Mouse (Mus musculus) forebrain, embryonic 10.5 days (tissue): ENCODE results near the gene Rin1. TPM values are rescaled to one million over a fixed set of nuclear protein-coding genes. Genes with fewer than 3 reads are reported as not detected.
A peak's percentile ranks its signal among the peaks of the same experiment; 100 is the strongest.
"Not testable (repeated sequence)": the region's sequence is repeated elsewhere in the genome, so short reads cannot be mapped to it uniquely, and the experiment has no call there.

Experiments used
- DNase-seq: peaks from one replicate; pipeline ENCODE4 v3.0.0-alpha.2; 2017; ENCODE audit warnings: low spot score; ENCODE audit errors: extremely low spot score
- H3K27ac ChIP-seq: fragments of 300-500 bp; sonication (generic); 2 replicates; pipeline ENCODE4 v1.5.1; 2016; ENCODE audit warnings: mild to moderate bottlenecking
- H3K27me3 ChIP-seq: fragments of 300-500 bp; sonication (generic); 2 replicates; pipeline ENCODE4 v1.6.1; 2016; ENCODE audit warnings: mild to moderate bottlenecking; ENCODE audit not compliant: poor library complexity, severe bottlenecking
- H3K36me3 ChIP-seq: fragments of 300-500 bp; sonication (generic); replicated peaks from 2 replicates; pipeline ENCODE4 v1.6.1; 2016; ENCODE audit warnings: mild to moderate bottlenecking, moderate library complexity
- H3K4me1 ChIP-seq: fragments of 300-500 bp; sonication (generic); 2 replicates; pipeline ENCODE4 v1.6.1; 2016
- H3K4me3 ChIP-seq: fragments of 300-500 bp; sonication (generic); 2 replicates; pipeline ENCODE4 v1.5.1; 2016; ENCODE audit warnings: mild to moderate bottlenecking, moderate library complexity
- H3K9me3 ChIP-seq: fragments of 300-500 bp; sonication (generic); 2 replicates; pipeline ENCODE4 v1.6.1; 2016; ENCODE audit warnings: mild to moderate bottlenecking, moderate library complexity
- WGBS: fragments of 180-500 bp; shearing (Covaris S2); methylation state at CpG from one replicate; pipeline ENCODE4 v1.1.7; 2016; 5-methylcytosine and 5-hydroxymethylcytosine counted together
- polyA plus RNA-seq: library from polyadenylated mRNA; unstranded; fragments of >200 nt; fragmentation: Nextera tagmentation; extraction: Ambion mirVana; gene quantifications from 2 replicates; pipeline ENCODE4 v1.2.1, GENCODE M21; 2016

Rin1 gene
- polyA plus RNA-seq: 2.7 and 3.7 TPM in 2 replicates

DNA sequence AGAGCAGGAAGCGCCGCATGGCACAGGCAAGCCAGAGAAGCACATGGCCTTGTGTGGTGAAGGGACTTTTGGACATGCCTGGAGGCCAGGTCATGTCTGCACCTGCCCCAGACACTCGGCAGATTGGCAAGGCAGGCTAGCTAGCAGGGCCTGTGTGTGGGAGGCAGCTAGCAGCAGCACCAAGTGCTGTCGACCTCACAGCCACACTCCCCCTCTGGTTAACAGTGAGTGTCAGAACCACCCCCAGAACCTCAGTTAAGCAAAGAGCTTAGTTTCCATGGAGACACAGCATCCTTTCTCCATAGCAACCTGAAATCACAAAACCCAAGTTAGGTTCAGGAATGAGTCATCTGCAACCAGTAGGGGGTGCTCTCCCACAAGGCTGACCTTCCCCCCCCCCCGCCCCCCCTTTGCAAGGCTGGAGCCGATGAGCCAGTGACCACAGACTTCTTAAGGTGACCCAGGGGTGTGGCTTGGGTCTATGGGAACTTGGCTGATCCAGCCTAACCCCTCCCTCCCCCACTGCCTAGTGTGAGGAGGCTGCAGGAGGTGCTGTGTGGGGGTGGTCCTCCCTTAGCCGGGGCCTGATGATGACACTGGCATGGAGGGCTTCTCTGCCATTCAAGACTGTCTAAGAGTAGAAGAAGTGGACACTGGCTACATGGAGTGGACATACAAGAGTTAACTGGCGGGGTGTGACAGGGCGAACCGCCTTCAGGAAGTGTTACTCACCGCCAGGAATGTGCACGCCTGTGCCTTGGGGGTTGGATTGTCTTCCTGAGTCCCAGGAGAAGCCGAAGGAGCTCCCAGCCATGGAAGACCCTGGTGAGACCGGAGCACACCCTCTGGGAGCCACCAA lies at the start of gene Rin1:
Rin1 (plus strand) TSS at position 435 of the 859 bp plus-strand sequence.
- Histone ChIP-seq H3K4me1 (peaks cover 43% of the 10 kb centered on the region), H3K9me3 (no peaks in the 10 kb centered on the region), H3K4me3 (peak within 1 kb of the TSS; percentile 37), H3K27me3 (peaks cover 46% of the 10 kb centered on the region), H3K27ac (peak within 1 kb of the TSS; percentile 69), H3K36me3 (peaks cover 46% of the 10 kb centered on the region)
- DNase-seq: peak; percentile 66
- WGBS: 15% methylated on average over 14 of the region's 14 CpGs

DNA sequence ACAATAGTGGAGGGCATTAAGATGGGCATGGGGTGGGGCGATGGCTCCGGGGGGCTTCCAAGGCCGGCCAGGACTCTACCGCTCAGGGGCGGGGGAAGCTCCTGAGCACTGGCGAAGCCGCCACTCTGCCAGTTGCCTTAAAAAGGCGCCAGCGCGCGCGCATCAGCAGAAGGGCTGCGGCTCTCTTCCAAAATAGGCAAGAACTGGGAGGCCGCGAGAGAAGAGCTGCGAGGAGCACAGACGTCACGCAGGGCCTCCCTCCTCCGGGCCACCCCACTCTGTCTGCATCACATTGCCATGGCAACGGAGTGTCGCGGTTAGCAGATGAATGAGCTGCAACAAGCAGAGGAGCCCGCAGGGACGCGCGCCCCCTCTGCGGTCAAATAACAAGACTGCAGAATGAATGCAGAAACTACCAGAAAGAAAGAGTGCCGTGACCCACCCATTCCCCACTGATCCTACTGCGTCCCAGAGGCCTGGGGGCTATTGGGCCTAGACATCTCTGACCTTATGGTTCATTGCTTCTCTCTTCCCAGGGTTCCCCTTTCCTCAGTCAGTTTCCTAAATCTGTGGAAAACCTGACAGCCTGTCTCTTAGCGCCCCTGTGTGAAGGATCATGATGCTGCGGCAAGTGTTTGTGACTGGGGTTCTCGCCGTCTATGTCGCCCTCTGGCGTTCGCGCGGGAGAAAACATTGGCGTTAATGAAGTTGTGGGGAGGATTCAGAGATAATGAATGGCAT lies 48.4 kb upstream of the Rin1 start:
- Histone ChIP-seq H3K4me1 (peaks cover 16% of the 10 kb centered on the region), H3K36me3 (no peaks in the 10 kb centered on the region), H3K27me3 (peaks cover 30% of the 10 kb centered on the region), H3K4me3 (peak overlapping the region; percentile 54), H3K27ac (peak overlapping the region; percentile 73), H3K9me3 (peaks cover 6% of the 10 kb centered on the region)
- DNase-seq: peak; percentile 88
- WGBS: under 1% methylated on average over 39 of the region's 39 CpGs

DNA sequence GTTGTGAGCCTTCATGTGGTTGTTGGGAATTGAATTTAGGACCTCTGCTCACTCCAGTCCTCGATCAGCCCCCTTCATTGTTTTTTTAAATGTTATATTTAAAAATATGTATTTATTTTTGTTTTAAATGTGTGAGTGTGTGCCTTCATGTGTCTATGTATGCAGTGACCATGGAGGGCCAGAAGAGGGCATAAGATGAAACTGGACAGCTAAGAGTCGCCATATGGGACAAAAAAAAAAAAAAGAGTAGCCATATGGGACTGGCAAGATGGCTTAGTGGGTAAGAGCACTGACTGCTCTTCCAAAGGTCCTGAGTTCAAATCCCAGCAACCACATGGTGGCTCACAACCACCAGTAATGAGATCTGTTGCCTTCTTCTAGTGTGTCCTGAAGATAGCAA lies 46.6 kb upstream of the Rin1 start:
- H3K9me3 ChIP-seq, H3K36me3 ChIP-seq, H3K4me3 ChIP-seq, H3K27ac ChIP-seq, DNase-seq: not testable (repeated sequence)
- 67% methylated on average over 2 of the region's 2 CpGs for WGBS
- Histone ChIP-seq H3K27me3 (peaks cover 30% of the 10 kb centered on the region), H3K4me1 (peaks cover 16% of the 10 kb centered on the region)

DNA sequence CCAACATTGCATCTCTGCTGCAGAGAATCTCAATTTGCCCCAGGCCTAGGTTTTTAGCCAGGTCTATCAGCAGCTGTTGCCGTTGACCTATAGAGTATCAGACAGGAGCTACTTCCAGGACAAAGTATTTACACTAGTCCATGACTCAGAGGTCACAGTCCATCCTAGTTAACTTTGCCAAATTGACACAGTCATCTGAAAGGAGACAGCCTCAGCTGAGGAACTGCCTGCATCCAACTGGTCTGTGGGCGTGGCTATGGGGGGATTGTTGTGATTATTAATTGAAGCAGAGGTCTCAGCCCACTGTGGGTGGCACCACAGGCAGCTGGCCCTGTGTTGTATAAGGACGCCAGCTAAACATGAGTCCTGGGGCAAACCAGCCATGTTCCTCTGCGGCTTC lies 45.4 kb upstream of the Rin1 start:
- H3K27ac ChIP-seq: no peak overlapping the region
- H3K27me3 ChIP-seq: peaks cover 17% of the 10 kb centered on the region
- no peaks in the 10 kb centered on the region for H3K36me3 ChIP-seq
- H3K4me3 ChIP-seq: no peak overlapping the region
- peaks cover 16% of the 10 kb centered on the region for H3K4me1 ChIP-seq
- H3K9me3 ChIP-seq: peaks cover 10% of the 10 kb centered on the region
- 74% methylated on average over 4 of the region's 4 CpGs for WGBS
- DNase-seq: no peak

DNA sequence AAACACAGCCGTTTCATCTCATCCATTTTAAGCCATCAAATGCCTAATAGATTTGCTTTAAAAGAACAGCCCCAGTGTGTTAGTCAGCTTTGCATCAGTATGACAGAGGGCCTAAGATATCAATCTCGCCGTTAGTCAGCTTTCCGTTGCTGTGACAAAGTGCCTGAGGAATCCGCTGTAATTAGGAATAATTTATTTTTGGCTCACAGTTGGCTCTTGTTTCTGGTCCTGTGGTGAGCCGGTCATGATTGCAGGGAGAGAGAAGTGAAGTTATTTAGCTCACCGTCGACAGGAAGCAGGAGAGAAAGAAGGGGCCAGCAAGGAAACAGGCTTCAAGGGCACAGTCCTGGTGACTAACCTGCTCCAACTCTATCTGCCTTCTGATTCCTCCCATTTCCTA lies 37.1 kb upstream of the Rin1 start:
- no peak overlapping the region for H3K4me3 ChIP-seq
- no peaks in the 10 kb centered on the region for H3K27me3 ChIP-seq
- peaks cover 9% of the 10 kb centered on the region for H3K4me1 ChIP-seq
- WGBS: 84% methylated on average over 8 of the region's 8 CpGs
- H3K27ac ChIP-seq: no peak overlapping the region
- no peak for DNase-seq
- no peaks in the 10 kb centered on the region for H3K9me3 ChIP-seq
- no peaks in the 10 kb centered on the region for H3K36me3 ChIP-seq

DNA sequence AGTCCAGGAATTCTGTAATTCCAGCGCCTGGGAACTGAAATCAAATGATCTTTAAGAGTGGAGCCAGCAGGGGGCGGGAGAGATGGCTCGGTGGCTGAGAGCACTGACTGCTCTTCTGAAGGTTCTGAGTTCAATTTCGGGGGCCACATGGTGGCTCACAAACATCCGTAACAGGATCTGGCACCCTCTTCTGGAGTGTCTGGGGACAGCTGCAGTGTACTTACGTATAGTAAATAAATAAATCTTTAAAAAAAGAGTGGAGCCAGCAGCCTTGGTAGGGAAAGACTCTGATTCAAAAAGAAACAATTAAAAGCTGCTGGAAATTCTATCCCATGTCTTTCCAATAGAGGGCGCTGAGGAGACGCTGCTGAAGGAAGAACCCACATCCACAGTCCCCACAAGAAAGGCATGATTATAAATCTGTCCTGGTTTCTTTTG lies 35.3 kb upstream of the Rin1 start:
- H3K9me3 ChIP-seq: no peaks in the 10 kb centered on the region
- H3K36me3 ChIP-seq: no peaks in the 10 kb centered on the region
- H3K27ac ChIP-seq: no peak overlapping the region
- DNase-seq: no peak
- no peaks in the 10 kb centered on the region for H3K27me3 ChIP-seq
- peaks cover 9% of the 10 kb centered on the region for H3K4me1 ChIP-seq
- H3K4me3 ChIP-seq: no peak overlapping the region
- 18% methylated on average over 8 of the region's 8 CpGs for WGBS

DNA sequence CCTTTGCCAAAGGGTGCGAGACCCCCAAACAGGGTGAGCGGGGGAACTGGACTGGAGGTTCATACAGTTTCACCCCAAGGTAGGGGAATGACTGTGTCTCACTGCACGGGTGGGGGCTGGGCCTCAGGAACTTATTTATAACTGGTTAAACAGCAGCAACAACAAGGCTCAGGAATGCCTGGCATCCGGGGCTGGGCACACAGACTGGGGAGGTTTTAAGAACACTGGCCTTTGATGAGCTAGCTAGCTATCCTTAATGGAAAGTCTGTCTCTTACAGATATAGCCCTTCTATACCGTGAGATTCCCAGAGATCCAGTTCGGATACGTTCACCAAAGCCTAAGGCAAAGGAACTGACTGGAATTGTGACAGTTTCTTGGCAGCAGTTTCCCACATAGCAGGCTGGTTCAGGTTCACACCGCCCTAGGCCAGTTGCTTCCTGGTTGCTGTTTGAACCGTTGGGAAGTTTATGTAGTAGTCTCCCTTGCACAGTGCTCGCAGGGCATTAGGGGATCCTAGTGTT lies 34.0 kb upstream of the Rin1 start:
- no peak for DNase-seq
- Histone ChIP-seq H3K36me3 (no peaks in the 10 kb centered on the region), H3K4me1 (peaks cover 9% of the 10 kb centered on the region), H3K4me3 (peak overlapping the region; percentile 19; the same call in 1 of the 2 replicates), H3K27ac (no peak overlapping the region), H3K9me3 (no peaks in the 10 kb centered on the region), H3K27me3 (no peaks in the 10 kb centered on the region)
- 56% methylated on average over 10 of the region's 10 CpGs for WGBS

DNA sequence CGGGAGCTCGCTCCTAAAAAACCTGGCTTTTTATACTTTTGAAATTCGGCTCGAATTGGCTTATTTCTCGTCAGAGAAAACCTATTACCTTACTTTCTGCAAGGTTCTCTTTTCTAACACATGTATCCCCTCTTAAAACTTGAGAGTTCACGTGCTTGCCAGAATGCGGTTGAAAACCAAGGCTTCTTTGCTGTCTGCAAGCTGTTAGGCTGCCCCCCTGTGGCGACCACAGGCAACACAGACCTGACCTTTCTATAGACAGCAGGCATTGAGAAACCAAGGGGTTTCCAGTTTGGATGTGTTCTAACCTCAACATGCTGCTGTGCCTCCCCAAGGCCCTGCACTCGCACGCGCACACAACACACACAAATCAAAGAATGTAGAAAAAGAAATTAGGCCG lies 33.5 kb upstream of the Rin1 start:
- H3K4me3 ChIP-seq: peak overlapping the region; percentile 19
- DNase-seq: peak; percentile 69
- WGBS: 24% methylated on average over 12 of the region's 12 CpGs
- no peak overlapping the region for H3K27ac ChIP-seq
- H3K36me3 ChIP-seq: no peaks in the 10 kb centered on the region
- no peaks in the 10 kb centered on the region for H3K27me3 ChIP-seq
- no peaks in the 10 kb centered on the region for H3K9me3 ChIP-seq
- H3K4me1 ChIP-seq: peaks cover 9% of the 10 kb centered on the region

DNA sequence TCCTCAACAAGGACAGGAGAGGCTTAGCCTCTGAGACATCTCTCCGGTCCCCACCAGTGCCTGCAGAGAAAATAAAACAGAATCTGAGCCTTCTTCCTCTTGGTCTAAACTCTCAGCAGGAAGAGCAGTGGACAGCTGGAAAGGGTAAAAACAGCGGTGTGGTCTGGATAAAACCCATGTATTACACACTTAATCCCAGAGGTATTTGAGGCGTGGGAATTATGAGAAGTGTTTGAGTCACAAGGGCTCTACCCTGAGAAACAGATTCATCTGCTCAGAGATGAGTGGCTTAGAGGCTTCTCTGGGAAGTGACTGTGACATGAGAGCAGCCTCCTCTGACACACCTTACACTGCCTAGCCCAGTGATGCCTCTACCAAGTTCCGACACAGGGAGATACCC lies 32.7 kb upstream of the Rin1 start:
- WGBS: 92% methylated on average over 4 of the region's 4 CpGs
- peaks cover 9% of the 10 kb centered on the region for H3K4me1 ChIP-seq
- no peaks in the 10 kb centered on the region for H3K9me3 ChIP-seq
- H3K27ac ChIP-seq: no peak overlapping the region
- H3K4me3 ChIP-seq: no peak overlapping the region
- no peaks in the 10 kb centered on the region for H3K27me3 ChIP-seq
- DNase-seq: no peak
- H3K36me3 ChIP-seq: no peaks in the 10 kb centered on the region

DNA sequence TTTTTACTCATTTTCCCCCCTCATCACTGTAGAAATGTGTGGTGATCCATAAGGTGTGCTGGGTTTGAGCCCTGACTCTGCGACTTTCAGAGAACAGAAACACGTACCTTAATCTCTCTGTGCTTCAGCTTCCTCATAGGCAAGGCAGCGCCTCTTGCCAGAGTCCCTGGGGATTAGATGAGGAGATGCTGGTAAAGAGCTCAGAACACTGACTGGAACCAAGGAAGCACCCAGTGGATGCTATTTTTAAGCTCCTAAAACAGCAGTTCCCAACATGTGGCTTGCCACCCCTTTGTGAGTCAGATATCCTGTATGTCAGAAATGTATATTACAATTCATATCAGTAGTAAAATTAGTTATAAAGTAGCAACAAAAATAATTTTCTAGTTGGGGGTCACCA lies 32.1 kb upstream of the Rin1 start:
- DNase-seq: no peak
- H3K27me3 ChIP-seq: no peaks in the 10 kb centered on the region
- WGBS: 78% methylated on average over 3 of the region's 3 CpGs
- peaks cover 10% of the 10 kb centered on the region for H3K4me1 ChIP-seq
- H3K9me3 ChIP-seq: no peaks in the 10 kb centered on the region
- H3K4me3 ChIP-seq: no peak overlapping the region
- H3K27ac ChIP-seq: no peak overlapping the region
- no peaks in the 10 kb centered on the region for H3K36me3 ChIP-seq

DNA sequence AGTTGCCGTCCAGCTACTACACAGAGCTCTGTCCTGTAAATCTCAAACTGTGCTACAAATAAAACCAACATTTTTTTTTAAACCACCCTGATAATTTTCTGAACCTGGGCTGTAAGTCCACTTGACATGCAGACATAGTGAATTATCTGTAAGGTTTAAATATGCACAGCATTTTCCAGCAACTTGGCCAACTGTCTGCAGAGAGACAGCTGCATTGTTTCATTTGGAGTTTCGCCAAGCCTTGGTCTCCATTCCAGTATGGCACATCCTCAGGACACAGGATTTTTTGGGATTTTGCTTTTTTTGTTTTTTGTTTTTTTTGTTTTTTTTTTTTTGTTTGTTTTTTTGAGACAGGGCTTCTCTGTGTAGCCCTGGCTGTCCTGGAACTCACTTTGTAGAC lies 28.9 kb upstream of the Rin1 start:
- H3K36me3 ChIP-seq: peaks cover 11% of the 10 kb centered on the region
- H3K27ac ChIP-seq: no peak overlapping the region
- H3K4me3 ChIP-seq: no peak overlapping the region
- 94% methylated on average over 2 of the region's 2 CpGs for WGBS
- H3K27me3 ChIP-seq: no peaks in the 10 kb centered on the region
- DNase-seq: no peak
- H3K4me1 ChIP-seq: peaks cover 26% of the 10 kb centered on the region
- no peaks in the 10 kb centered on the region for H3K9me3 ChIP-seq

DNA sequence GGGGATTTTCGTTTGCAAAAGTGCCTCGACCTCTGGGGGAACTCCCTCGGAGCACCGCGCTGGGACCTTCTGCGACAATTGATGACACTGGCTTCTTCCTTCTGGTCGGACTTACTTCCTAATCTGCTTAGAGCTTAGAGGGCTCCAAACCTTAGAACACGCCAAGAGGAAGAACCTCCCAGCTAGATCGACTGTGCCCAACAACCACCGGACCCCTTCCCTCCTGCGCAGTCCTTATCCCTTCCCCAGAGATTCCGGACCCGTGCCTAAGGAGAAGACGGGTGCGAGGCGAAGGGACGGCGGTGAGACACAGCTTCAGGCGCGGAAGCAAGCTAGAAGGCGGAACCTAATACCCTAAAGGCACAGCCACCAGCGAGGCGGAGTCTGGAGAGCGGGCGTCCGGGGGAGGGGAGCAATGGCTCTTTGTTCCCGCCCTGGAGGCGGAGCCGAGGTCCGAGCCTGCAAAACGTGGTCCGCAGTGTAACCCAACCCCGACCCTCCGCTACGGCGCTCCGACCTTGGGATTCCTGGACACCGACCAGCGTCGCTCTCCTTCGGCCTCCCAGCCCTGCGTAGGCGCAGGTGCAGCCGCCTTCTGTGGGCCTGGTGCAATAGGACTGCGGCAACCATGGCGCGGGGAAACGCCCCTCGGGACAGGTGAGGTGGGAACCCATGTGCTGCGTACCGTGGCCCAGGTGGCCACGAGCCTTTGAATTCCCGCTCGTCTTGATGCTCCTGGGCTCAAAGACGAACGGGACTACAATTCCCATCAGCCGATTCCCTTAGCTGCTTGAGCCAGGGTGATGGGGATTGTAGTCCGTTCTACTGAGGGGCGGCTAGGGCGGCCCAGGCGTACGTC lies 26.4 kb upstream of the Rin1 start, which contains the start of gene Slc29a2:
Slc29a2 (plus strand) TSS at position 240 of the 859 bp plus-strand sequence.
- DNase-seq: peak; percentile 94
- H3K27me3 ChIP-seq: no peaks in the 10 kb centered on the region
- H3K27ac ChIP-seq: peak within 1 kb of the TSS; percentile 93
- H3K36me3 ChIP-seq: peaks cover 35% of the 10 kb centered on the region
- H3K9me3 ChIP-seq: no peaks in the 10 kb centered on the region
- H3K4me3 ChIP-seq: peak within 1 kb of the TSS; percentile 74
- WGBS: under 1% methylated on average over 62 of the region's 62 CpGs
- H3K4me1 ChIP-seq: peaks cover 23% of the 10 kb centered on the region
